28 mouse cellular contexts compared by ENCODE assay signal in the genomic region with DNA sequence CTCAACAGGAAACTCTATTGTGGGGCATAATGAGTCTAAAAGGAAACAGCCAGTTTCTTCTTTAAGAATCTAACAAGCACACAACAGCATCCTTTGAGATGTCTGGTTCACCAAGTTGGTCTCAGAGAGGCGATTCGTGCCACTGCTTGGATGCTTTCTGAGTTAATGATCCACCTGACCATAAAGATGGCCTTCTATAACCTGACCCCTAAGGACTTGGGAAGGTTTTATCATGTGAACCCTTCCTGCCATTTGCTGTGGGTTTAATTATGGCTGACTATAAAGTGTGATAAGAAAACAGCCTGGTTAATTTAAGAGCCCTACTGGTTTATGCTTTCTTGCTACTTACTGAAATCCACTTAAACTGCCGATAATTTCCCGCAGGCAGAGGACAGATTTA.
A peak's percentile ranks its signal among the peaks of the same experiment; 100 is the strongest.
DNase-seq lines count a peak whose midpoint lies in the region; ATAC-seq and TF ChIP-seq lines count a peak whose summit lies in the region.
"Had no signal": no experiment of that assay in that cellular context is flagged by ENCODE, and none has a peak within 500 bp of the region (broad histone marks: within the 10 kb centered on the region; RNA-seq: fewer than 3 reads in every experiment).

No protein-coding gene starts in this region.

- CTCF ChIA-PET in Patski (lab: Charles Lee): interaction anchor here (0.9 kb wide), 1 partner anchor 9 kb away, joined by 3 read pairs; no protein-coding TSS in a partner anchor

- H3K9me3 ChIP-seq in intestine, embryonic 16.5 days (ENCODE audit: control insufficient read depth, low read length): no peaks in the 10 kb centered on the region
- H3K9me3 ChIP-seq in intestine, postnatal 0 days (ENCODE audit: control insufficient read depth): no peaks in the 10 kb centered on the region
- no peaks in the 10 kb centered on the region for H3K9me3 ChIP-seq in kidney, embryonic 15.5 days (replicated peaks)
- H3K9me3 ChIP-seq: forebrain, embryonic 10.5 days; forebrain, embryonic 13.5 days; G1E; heart, embryonic 12.5 days; heart, embryonic 15.5 days had no signal

- no peak for DNase-seq in kidney, adult 11 months
- peak; percentile 84 for DNase-seq in Patski (ENCODE audit: low read depth, low spot score)
- no peak for DNase-seq in left cerebral cortex, postnatal 10 days (ENCODE audit: extremely low spot score in 1 of 2, low spot score in 2 of 2)
- DNase-seq: adrenal gland, adult 8-10 months; adrenal gland, postnatal 25 days; B cell, adult 2 months; cerebellum, adult 18-20 months; cerebellum, adult 9-10 months; cerebellum, postnatal 14 days; gastrocnemius, adult 2 months; gastrocnemius, postnatal 14 days; heart, adult 18-20 months; heart, postnatal 14 days; heart, postnatal 4 days had no signal

- H3K27ac ChIP-seq in intestine, embryonic 16.5 days (ENCODE audit: low read length): no peak overlapping the region
- H3K27ac ChIP-seq in intestine, postnatal 0 days (ENCODE audit: low read depth, low read length): no peak overlapping the region
- peak overlapping the region; percentile 42 for H3K27ac ChIP-seq in kidney, embryonic 15.5 days
- H3K27ac ChIP-seq: forebrain, embryonic 10.5 days; forebrain, embryonic 13.5 days; gastrocnemius, adult 2 months; heart, embryonic 15.5 days; hindbrain, embryonic 14.5 days; hindbrain, postnatal 0 days had no signal

- H3K4me3 ChIP-seq in intestine, embryonic 16.5 days (ENCODE audit: low read length): no peak overlapping the region
- no peak overlapping the region for H3K4me3 ChIP-seq in intestine, postnatal 0 days (ENCODE audit: low read depth, low read length)
- H3K4me3 ChIP-seq in kidney, embryonic 15.5 days (replicated peaks): no peak overlapping the region
- H3K4me3 ChIP-seq: forebrain, embryonic 10.5 days; forebrain, embryonic 13.5 days; gastrocnemius, adult 2 months; heart, embryonic 12.5 days; heart, embryonic 15.5 days had no signal

- peak; percentile 56; the same call in 1 of the 2 replicates for ATAC-seq in intestine, embryonic 16.5 days
- ATAC-seq in intestine, postnatal 0 days: no peak
- peak; percentile 71 for ATAC-seq in kidney, embryonic 15.5 days (replicated peaks; ENCODE audit: low FRiP score)
- peak; percentile 25 for ATAC-seq in Patski
- ATAC-seq: activated CD4-positive, CD25-positive, alpha-beta regulatory T cell, adult 4 months; forebrain, embryonic 13.5 days; forebrain, embryonic 16.5 days; hindbrain, postnatal 0 days; inflammation-experienced regulatory T-cells, adult 6 months had no signal

- H3K4me1 ChIP-seq in intestine, embryonic 16.5 days (ENCODE audit: control insufficient read depth, insufficient read depth, low read length): no peaks in the 10 kb centered on the region
- no peaks in the 10 kb centered on the region for H3K4me1 ChIP-seq in intestine, postnatal 0 days (replicated peaks; ENCODE audit: control insufficient read depth, insufficient read depth, low read length)
- peaks cover 7% of the 10 kb centered on the region for H3K4me1 ChIP-seq in kidney, embryonic 15.5 days
- H3K4me1 ChIP-seq: forebrain, embryonic 10.5 days; forebrain, embryonic 13.5 days; heart, embryonic 15.5 days had no signal

- no peak for TF ChIP-seq CTCF in intestine, postnatal 0 days (IDR thresholded peaks at IDR 0.05; ENCODE audit: low read depth)
- no peak for TF ChIP-seq CTCF in Patski (IDR thresholded peaks at IDR 0.05)

- H3K27me3 ChIP-seq in intestine, embryonic 16.5 days (replicated peaks; ENCODE audit: control insufficient read depth, insufficient read depth, low read length): no peaks in the 10 kb centered on the region
- no peaks in the 10 kb centered on the region for H3K27me3 ChIP-seq in intestine, postnatal 0 days (replicated peaks; ENCODE audit: control insufficient read depth, insufficient read depth, low read length)
- no peaks in the 10 kb centered on the region for H3K27me3 ChIP-seq in kidney, embryonic 15.5 days
- H3K27me3 ChIP-seq in Patski: no peaks in the 10 kb centered on the region
- H3K27me3 ChIP-seq: CH12.LX; forebrain, embryonic 13.5 days; heart, embryonic 12.5 days; heart, embryonic 15.5 days had no signal

- in situ Hi-C loops in Patski (cut with MboI; ENCODE audit: low pct_unique_long_range_greater_than_20kb): loop anchor here (5.0 to 10.0 kb wide), 3 partner anchors 276 to 694 kb away; a partner anchor contains a TSS

- POLR2A ChIA-PET in Patski (lab: Charles Lee): no interaction called here

- intact Hi-C loops in left cerebral cortex, postnatal 10 days (cut with DNase I): no loop called here

- no peak overlapping the region for H3K9ac ChIP-seq in intestine, embryonic 16.5 days (ENCODE audit: low read depth, low read length)
- no peak overlapping the region for H3K9ac ChIP-seq in intestine, postnatal 0 days (ENCODE audit: low read depth, low read length)
- H3K9ac ChIP-seq in kidney, embryonic 15.5 days: no peak overlapping the region
- H3K9ac ChIP-seq: forebrain, embryonic 13.5 days; heart, embryonic 12.5 days; heart, embryonic 15.5 days; hindbrain, embryonic 14.5 days had no signal

- no peak overlapping the region for H3K4me2 ChIP-seq in intestine, embryonic 16.5 days (ENCODE audit: low read depth, low read length)
- no peak overlapping the region for H3K4me2 ChIP-seq in intestine, postnatal 0 days (replicated peaks; ENCODE audit: low read depth)
- H3K4me2 ChIP-seq in kidney, embryonic 15.5 days: no peak overlapping the region
- H3K4me2 ChIP-seq: forebrain, embryonic 13.5 days; heart, embryonic 12.5 days; heart, embryonic 15.5 days; hindbrain, embryonic 14.5 days had no signal

- 55% methylated on average over 4 of the region's 4 CpGs for WGBS in intestine, embryonic 16.5 days
- 38% methylated on average over 4 of the region's 4 CpGs for WGBS in intestine, postnatal 0 days
- 51% methylated on average over 4 of the region's 4 CpGs for WGBS in kidney, embryonic 15.5 days

- no peaks in the 10 kb centered on the region for H3K36me3 ChIP-seq in intestine, embryonic 16.5 days (ENCODE audit: control insufficient read depth, insufficient read depth, low read length)
- H3K36me3 ChIP-seq in intestine, postnatal 0 days (ENCODE audit: control insufficient read depth, insufficient read depth): no peaks in the 10 kb centered on the region
- H3K36me3 ChIP-seq in kidney, embryonic 15.5 days: no peaks in the 10 kb centered on the region
- H3K36me3 ChIP-seq: forebrain, embryonic 10.5 days; G1E; heart, embryonic 12.5 days; heart, embryonic 15.5 days had no signal
